Mouse (Mus musculus): ENCODE data around the gene Cblb. TPM values are rescaled to one million over a fixed set of nuclear protein-coding genes. Genes with fewer than 3 reads are reported as not detected.

Cblb gene
- polyA plus RNA-seq, 1 experiment from 2014 or later, result 18.6 TPM

DNA sequence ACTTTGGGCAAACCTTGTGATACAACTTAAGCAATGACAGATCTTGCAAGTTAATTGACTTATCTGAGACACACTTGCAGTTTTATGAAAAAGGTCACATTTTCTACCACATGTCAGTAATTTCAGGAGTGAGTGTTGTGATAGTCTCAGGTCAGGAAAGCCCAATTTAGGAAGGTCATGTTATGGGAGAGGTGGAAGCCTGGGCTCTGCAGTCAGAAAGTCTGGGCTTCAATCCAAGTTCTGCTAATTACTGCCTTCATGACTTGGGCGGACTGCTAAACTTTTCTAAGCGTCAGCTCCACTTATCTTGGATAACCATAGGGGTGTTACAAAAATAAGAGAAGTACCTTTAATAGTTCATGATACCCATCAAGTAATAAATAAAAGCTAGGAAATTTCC lies 22.6 kb upstream of the Cblb start:
- 39% methylated on average over 2 of the region's 2 CpGs for WGBS
- no peak overlapping the region for H3K27ac ChIP-seq (ENCODE audit: low read length)
- no peaks in the 10 kb centered on the region for H3K4me1 ChIP-seq (ENCODE audit: control insufficient read depth, insufficient read depth, low read length)
- no peaks in the 10 kb centered on the region for H3K9me3 ChIP-seq (ENCODE audit: control insufficient read depth, low read depth, low read length)
- no peaks in the 10 kb centered on the region for H3K36me3 ChIP-seq (ENCODE audit: control insufficient read depth, insufficient read depth, low read length)
- no peaks in the 10 kb centered on the region for H3K27me3 ChIP-seq (ENCODE audit: control insufficient read depth, insufficient read depth, low read length)
- H3K4me2 ChIP-seq (replicated peaks; ENCODE audit: low read depth, low read length), result no peak overlapping the region
- H3K4me3 ChIP-seq (ENCODE audit: low read depth, low read length), result no peak overlapping the region
- ATAC-seq (ENCODE audit: insufficient number of reproducible peaks, insufficient read depth, low FRiP score, low read depth), result no peak
- no peak overlapping the region for H3K9ac ChIP-seq (replicated peaks; ENCODE audit: low read depth, low read length)

DNA sequence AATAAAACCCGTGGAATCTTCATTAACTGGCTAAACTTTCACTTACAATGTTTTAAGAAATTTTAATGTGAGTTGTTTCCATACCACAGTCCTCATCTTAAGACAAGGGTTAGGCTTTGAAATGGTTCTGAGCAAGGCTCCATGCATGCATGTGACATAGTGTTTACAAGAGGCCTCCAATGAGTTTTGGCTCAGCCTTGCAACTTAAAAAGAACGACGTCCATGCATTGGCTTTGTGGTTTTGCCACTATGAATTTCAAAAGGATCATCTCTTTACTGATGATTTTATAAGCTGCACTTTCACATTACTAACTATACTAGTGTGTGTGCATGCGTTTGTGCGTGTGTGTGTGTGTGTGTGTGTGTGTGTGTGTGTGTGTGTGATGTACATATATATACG lies 21.6 kb upstream of the Cblb start:
- Histone ChIP-seq H3K9ac (replicated peaks; ENCODE audit: low read depth, low read length) (no peak overlapping the region), H3K36me3 (ENCODE audit: control insufficient read depth, insufficient read depth, low read length) (no peaks in the 10 kb centered on the region), H3K4me2 (replicated peaks; ENCODE audit: low read depth, low read length) (no peak overlapping the region), H3K27me3 (ENCODE audit: control insufficient read depth, insufficient read depth, low read length) (no peaks in the 10 kb centered on the region), H3K27ac (ENCODE audit: low read length) (no peak overlapping the region), H3K4me3 (ENCODE audit: low read depth, low read length) (no peak overlapping the region), H3K4me1 (ENCODE audit: control insufficient read depth, insufficient read depth, low read length) (no peaks in the 10 kb centered on the region), H3K9me3 (ENCODE audit: control insufficient read depth, low read depth, low read length) (no peaks in the 10 kb centered on the region)
- no peak for ATAC-seq (ENCODE audit: insufficient number of reproducible peaks, insufficient read depth, low FRiP score, low read depth)
- 85% methylated on average over 6 of the region's 6 CpGs for WGBS

DNA sequence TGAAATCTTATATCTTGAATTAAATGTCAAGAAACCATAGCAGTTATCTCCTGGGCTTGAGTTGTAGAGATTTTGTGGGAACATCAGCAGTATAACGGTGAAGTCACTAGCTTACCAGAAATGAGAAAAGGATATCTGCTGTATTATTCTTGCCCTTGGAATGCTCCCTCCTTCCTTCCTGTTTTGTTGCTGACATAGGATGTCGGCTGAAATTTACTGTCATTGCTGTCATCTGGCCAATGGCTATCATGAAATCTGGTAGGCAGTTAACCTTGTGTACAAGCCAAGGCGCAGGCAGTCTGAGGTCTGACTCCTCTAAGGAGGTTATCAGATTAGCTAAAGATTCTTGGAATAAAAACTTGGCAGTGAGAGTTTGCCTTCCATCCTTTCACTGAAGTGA lies 18.0 kb upstream of the Cblb start:
- H3K9me3 ChIP-seq (ENCODE audit: control insufficient read depth, low read depth, low read length), result no peaks in the 10 kb centered on the region
- no peak overlapping the region for H3K27ac ChIP-seq (ENCODE audit: low read length)
- no peak overlapping the region for H3K9ac ChIP-seq (replicated peaks; ENCODE audit: low read depth, low read length)
- 83% methylated on average over 3 of the region's 3 CpGs for WGBS
- no peak for ATAC-seq (ENCODE audit: insufficient number of reproducible peaks, insufficient read depth, low FRiP score, low read depth)
- no peak overlapping the region for H3K4me3 ChIP-seq (ENCODE audit: low read depth, low read length)
- no peaks in the 10 kb centered on the region for H3K36me3 ChIP-seq (ENCODE audit: control insufficient read depth, insufficient read depth, low read length)
- H3K27me3 ChIP-seq (ENCODE audit: control insufficient read depth, insufficient read depth, low read length), result no peaks in the 10 kb centered on the region
- H3K4me2 ChIP-seq (replicated peaks; ENCODE audit: low read depth, low read length), result no peak overlapping the region
- H3K4me1 ChIP-seq (ENCODE audit: control insufficient read depth, insufficient read depth, low read length), result no peaks in the 10 kb centered on the region

DNA sequence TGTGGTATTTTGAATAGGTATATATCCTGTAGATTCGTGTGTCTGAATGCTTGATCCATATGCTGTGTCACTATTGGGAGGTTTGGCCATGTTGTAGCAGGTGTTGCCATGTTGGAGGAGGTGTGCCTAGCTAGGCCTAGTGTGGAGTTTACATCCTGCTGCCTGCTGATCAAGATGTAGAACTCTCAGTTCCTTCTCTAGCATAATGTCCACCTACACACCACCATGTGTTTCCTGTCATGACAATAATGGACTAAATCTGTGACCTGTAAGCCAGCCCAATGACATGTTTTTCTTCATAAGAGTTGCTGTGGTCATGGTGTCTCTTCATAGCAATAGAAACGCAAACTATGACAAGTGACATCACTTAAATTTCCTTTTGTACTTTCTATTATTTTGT lies 17.2 kb upstream of the Cblb start:
- Histone ChIP-seq H3K9ac (replicated peaks; ENCODE audit: low read depth, low read length) (no peak overlapping the region), H3K4me2 (replicated peaks; ENCODE audit: low read depth, low read length) (no peak overlapping the region), H3K9me3 (ENCODE audit: control insufficient read depth, low read depth, low read length) (no peaks in the 10 kb centered on the region), H3K4me3 (ENCODE audit: low read depth, low read length) (no peak overlapping the region), H3K27me3 (ENCODE audit: control insufficient read depth, insufficient read depth, low read length) (no peaks in the 10 kb centered on the region), H3K4me1 (ENCODE audit: control insufficient read depth, insufficient read depth, low read length) (no peaks in the 10 kb centered on the region), H3K27ac (ENCODE audit: low read length) (no peak overlapping the region), H3K36me3 (ENCODE audit: control insufficient read depth, insufficient read depth, low read length) (no peaks in the 10 kb centered on the region)
- ATAC-seq (ENCODE audit: insufficient number of reproducible peaks, insufficient read depth, low FRiP score, low read depth), result no peak
- 80% methylated on average over 2 of the region's 2 CpGs for WGBS

DNA sequence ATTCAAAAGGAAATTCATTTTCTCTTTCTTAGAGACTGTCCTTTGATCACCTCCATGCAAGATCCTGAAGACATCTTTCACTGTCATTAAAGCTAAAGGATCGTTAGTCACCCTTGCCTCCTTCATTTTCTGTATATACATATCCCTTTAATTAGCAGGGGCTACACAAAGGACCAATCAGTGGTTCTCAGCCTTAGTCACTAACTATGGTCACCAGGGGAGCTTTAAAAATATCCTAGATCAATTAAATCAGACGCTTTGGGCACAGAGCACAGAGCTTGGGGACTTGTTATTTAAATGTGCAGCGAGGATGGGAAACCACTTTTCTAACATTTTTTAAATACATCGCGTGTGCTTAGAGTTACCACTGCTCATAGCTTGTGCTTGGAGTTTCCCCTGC lies 7.6 kb upstream of the Cblb start:
- no peaks in the 10 kb centered on the region for H3K4me1 ChIP-seq (ENCODE audit: control insufficient read depth, insufficient read depth, low read length)
- no peak overlapping the region for H3K27ac ChIP-seq (ENCODE audit: low read length)
- no peak overlapping the region for H3K4me3 ChIP-seq (ENCODE audit: low read depth, low read length)
- H3K4me2 ChIP-seq (replicated peaks; ENCODE audit: low read depth, low read length), result no peak overlapping the region
- no peak overlapping the region for H3K9ac ChIP-seq (replicated peaks; ENCODE audit: low read depth, low read length)
- ATAC-seq (ENCODE audit: insufficient number of reproducible peaks, insufficient read depth, low FRiP score, low read depth), result no peak
- no peaks in the 10 kb centered on the region for H3K9me3 ChIP-seq (ENCODE audit: control insufficient read depth, low read depth, low read length)
- WGBS, result 86% methylated on average over 5 of the region's 5 CpGs
- no peaks in the 10 kb centered on the region for H3K27me3 ChIP-seq (ENCODE audit: control insufficient read depth, insufficient read depth, low read length)
- H3K36me3 ChIP-seq (ENCODE audit: control insufficient read depth, insufficient read depth, low read length), result no peaks in the 10 kb centered on the region

DNA sequence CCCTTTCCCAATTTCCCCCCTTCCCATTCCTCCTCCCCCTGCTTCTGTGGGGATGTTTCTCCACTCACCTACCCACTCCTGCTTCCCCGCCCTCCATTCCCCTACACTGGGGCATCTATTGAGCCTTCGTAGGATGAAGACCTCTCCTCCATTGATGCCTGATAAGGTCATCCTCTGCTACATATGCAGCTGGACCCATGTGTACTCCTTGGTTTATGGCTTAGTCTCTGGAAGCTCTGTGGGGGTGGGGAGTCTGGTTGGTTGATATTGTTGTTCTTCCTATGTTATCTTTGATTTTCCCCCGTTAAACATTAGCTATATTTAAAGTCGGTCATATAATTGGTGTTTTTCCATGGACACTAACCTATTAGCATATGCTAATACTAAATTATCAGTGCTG lies 3.7 kb upstream of the Cblb start:
- Histone ChIP-seq H3K9ac (replicated peaks; ENCODE audit: low read depth, low read length) (no peak overlapping the region), H3K27ac (ENCODE audit: low read length) (no peak overlapping the region), H3K9me3 (ENCODE audit: control insufficient read depth, low read depth, low read length) (no peaks in the 10 kb centered on the region), H3K4me1 (ENCODE audit: control insufficient read depth, insufficient read depth, low read length) (no peaks in the 10 kb centered on the region), H3K4me2 (replicated peaks; ENCODE audit: low read depth, low read length) (no peak overlapping the region), H3K36me3 (ENCODE audit: control insufficient read depth, insufficient read depth, low read length) (no peaks in the 10 kb centered on the region), H3K4me3 (ENCODE audit: low read depth, low read length) (no peak overlapping the region), H3K27me3 (ENCODE audit: control insufficient read depth, insufficient read depth, low read length) (no peaks in the 10 kb centered on the region)
- WGBS, result 89% methylated on average over 4 of the region's 4 CpGs
- no peak for ATAC-seq (ENCODE audit: insufficient number of reproducible peaks, insufficient read depth, low FRiP score, low read depth)

DNA sequence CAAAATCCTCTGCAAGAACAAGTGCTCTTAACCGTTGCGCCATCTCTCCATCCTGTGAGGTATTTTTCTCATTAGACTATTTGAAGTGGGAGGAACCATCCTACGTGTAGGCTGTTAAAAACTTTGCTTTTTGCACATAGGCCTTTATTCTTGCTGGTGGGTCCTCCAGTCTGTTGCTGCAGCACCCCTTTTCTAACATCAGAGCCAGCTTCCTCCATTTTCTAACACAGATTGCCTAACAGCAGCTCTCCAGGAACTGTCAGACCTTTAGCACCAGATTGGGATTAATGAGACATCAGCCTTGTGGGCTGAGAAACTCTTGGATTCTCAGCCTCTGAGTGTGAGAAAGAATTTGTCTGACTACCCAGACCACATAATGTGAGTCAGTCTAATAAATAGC lies 2.0 kb upstream of the Cblb start:
- Histone ChIP-seq H3K9ac (replicated peaks; ENCODE audit: low read depth, low read length) (no peak overlapping the region), H3K27ac (ENCODE audit: low read length) (no peak overlapping the region), H3K27me3 (ENCODE audit: control insufficient read depth, insufficient read depth, low read length) (no peaks in the 10 kb centered on the region), H3K4me1 (ENCODE audit: control insufficient read depth, insufficient read depth, low read length) (0 out of 2 replicates have a peak, but pooled peaks cover 3% of the 10 kb centered on the region), H3K36me3 (ENCODE audit: control insufficient read depth, insufficient read depth, low read length) (peaks cover under 1% of the 10 kb centered on the region; the same call in 1 of the 2 replicates), H3K4me2 (replicated peaks; ENCODE audit: low read depth, low read length) (no peak overlapping the region), H3K9me3 (ENCODE audit: control insufficient read depth, low read depth, low read length) (no peaks in the 10 kb centered on the region), H3K4me3 (ENCODE audit: low read depth, low read length) (no peak overlapping the region)
- no peak for ATAC-seq (ENCODE audit: insufficient number of reproducible peaks, insufficient read depth, low FRiP score, low read depth)
- 92% methylated on average over 3 of the region's 3 CpGs for WGBS

DNA sequence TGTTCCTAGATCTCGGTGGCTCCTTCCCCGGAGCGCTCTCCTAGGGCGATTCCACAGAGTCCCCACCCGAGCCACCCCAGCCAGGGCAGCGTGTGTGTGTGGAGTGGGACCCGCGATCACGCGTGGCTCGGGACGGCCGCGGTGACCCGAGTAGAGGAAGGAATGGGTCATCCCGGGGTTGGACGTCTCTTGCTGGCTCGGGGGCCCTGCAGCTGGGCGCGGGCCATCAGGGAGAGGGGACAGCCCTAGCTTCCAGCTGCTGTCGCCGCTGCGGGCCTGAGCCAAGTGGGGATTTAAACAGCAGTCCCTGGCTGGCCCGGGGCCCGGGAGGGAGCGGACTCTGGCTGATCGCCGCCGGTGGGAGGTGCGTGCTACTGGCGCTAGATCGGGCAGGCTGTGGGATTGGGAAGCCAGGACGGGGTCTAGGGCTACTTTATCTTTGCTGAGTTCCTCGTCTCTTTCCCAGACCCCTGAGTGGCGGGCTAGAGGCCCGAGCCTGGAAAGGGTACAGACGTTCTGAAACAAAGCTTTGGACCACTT lies 757 bp downstream of the Cblb start:
- peak overlapping the region; percentile 75 for H3K9ac ChIP-seq (replicated peaks; ENCODE audit: low read depth, low read length)
- ATAC-seq (ENCODE audit: insufficient number of reproducible peaks, insufficient read depth, low FRiP score, low read depth), result peak; percentile 83
- H3K4me2 ChIP-seq (replicated peaks; ENCODE audit: low read depth, low read length), result peak overlapping the region; percentile 49
- H3K9me3 ChIP-seq (ENCODE audit: control insufficient read depth, low read depth, low read length), result no peaks in the 10 kb centered on the region
- H3K4me3 ChIP-seq (ENCODE audit: low read depth, low read length), result peak overlapping the region; percentile 79
- H3K36me3 ChIP-seq (ENCODE audit: control insufficient read depth, insufficient read depth, low read length), result peaks cover 16% of the 10 kb centered on the region
- under 1% methylated on average over 37 of the region's 37 CpGs for WGBS
- H3K27ac ChIP-seq (ENCODE audit: low read length), result peak overlapping the region; percentile 97
- H3K27me3 ChIP-seq (ENCODE audit: control insufficient read depth, insufficient read depth, low read length), result no peaks in the 10 kb centered on the region
- peaks cover 11% of the 10 kb centered on the region; the same call in 1 of the 2 replicates for H3K4me1 ChIP-seq (ENCODE audit: control insufficient read depth, insufficient read depth, low read length)
